Mouse (Mus musculus) kidney, postnatal 36 days (tissue): Measurements from ENCODE around the gene Dmbt1.
"Not testable (repeated sequence)": the region's sequence is repeated elsewhere in the genome, so short reads cannot be mapped to it uniquely, and the experiment has no call there.

Experiments used
- DNase-seq, 2 experiments: peaks; one replicate each; pipeline ENCODE4 v3.0.0; 2021 to 2022; ENCODE audit warnings: mixed read lengths in 2 of 2

Dmbt1 gene

GRCm38 (mm10) chr7:131054808-131055370 lies 23.0 kb downstream of the Dmbt1 start:
- peak in 1 of 2 experiments; percentile 42 for DNase-seq

GRCm38 (mm10) chr7:131057918-131058317 lies 26.1 kb downstream of the Dmbt1 start:
- DNase-seq: not testable (repeated sequence)

- peak in 1 of 2 experiments; percentile 37 for DNase-seq
These were observed 28.0 kb downstream of the Dmbt1 start for GRCm38 (mm10) chr7:131059808-131060207.

- DNase-seq: peak in 1 of 2 experiments; percentile 13
These were observed 30.7 kb downstream of the Dmbt1 start for GRCm38 (mm10) chr7:131062541-131062940.

GRCm38 (mm10) chr7:131068191-131068590 lies 36.3 kb downstream of the Dmbt1 start:
- peak in 1 of 2 experiments; percentile 28 for DNase-seq

- not testable (repeated sequence) for DNase-seq
These were observed 41.6 kb downstream of the Dmbt1 start for GRCm38 (mm10) chr7:131073476-131073875.

GRCm38 (mm10) chr7:131074098-131074497 lies 42.2 kb downstream of the Dmbt1 start:
- not testable (repeated sequence) for DNase-seq

GRCm38 (mm10) chr7:131075956-131076355 lies 44.1 kb downstream of the Dmbt1 start:
- DNase-seq: peak in 1 of 2 experiments; percentile 25

GRCm38 (mm10) chr7:131082403-131082802 lies 50.5 kb downstream of the Dmbt1 start:
- not testable (repeated sequence) for DNase-seq

- DNase-seq: peak; percentile 41 to 78
These were observed 80.6 kb downstream of the Dmbt1 start for GRCm38 (mm10) chr7:131112486-131112885.

- no peak for DNase-seq
These were observed 81.8 kb downstream of the Dmbt1 start for GRCm38 (mm10) chr7:131113676-131114075.

- no peak for DNase-seq
These were observed 82.6 kb downstream of the Dmbt1 start for GRCm38 (mm10) chr7:131114434-131114833.

GRCm38 (mm10) chr7:131122210-131122807 lies 90.5 kb downstream of the Dmbt1 start:
- DNase-seq: no peak

GRCm38 (mm10) chr7:131130021-131130420 lies 98.2 kb downstream of the Dmbt1 start:
- DNase-seq: no peak

GRCm38 (mm10) chr7:131133181-131133580 lies 101.3 kb downstream of the Dmbt1 start:
- DNase-seq: no peak

- DNase-seq: no peak
These were observed 114.4 kb downstream of the Dmbt1 start, which contains the start of gene 4933402N03Rik for GRCm38 (mm10) chr7:131146214-131146613. Gene 4933402N03Rik, minus strand, starts transcription at chr7:131146314.

- DNase-seq: no peak
These were observed 118.3 kb downstream of the Dmbt1 start for GRCm38 (mm10) chr7:131150179-131150578.

- no peak for DNase-seq
These were observed 121.2 kb downstream of the Dmbt1 start for GRCm38 (mm10) chr7:131153044-131153443.

- DNase-seq: no peak
These were observed 130.4 kb downstream of the Dmbt1 start for GRCm38 (mm10) chr7:131162251-131162650.

GRCm38 (mm10) chr7:131167771-131168170 lies 135.9 kb downstream of the Dmbt1 start:
- DNase-seq: no peak

- no peak for DNase-seq
These were observed 137.2 kb downstream of the Dmbt1 start for GRCm38 (mm10) chr7:131169099-131169498.
